Comparison of ENCODE assay signal across 28 mouse cellular contexts in the genomic region with DNA sequence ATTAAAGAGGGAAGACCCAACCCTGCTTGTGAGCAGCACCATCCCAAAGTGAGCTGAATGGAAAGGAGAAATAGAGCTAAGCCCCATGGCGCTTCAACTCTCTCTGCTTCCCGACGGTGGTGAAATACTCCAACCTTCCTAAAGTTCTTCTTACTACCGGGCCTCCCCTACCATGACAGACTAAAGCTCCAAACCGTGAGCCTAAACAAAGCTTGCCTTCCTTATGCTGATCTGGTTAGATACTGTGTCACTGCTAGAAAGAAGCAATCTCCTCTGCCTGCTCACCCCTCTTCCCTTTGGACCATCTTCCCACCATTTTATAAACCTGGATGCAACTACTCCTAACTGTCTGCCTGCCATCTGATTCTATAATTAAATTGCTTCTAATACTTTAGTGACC.
"Had no signal": no experiment of that assay in that cellular context is flagged by ENCODE, and none has a peak within 500 bp of the region (broad histone marks: within the 10 kb centered on the region; RNA-seq: fewer than 3 reads in every experiment).

No protein-coding gene starts in this region.

- H3K27me3 ChIP-seq: embryonic facial prominence, embryonic 12.5 days; embryonic facial prominence, embryonic 13.5 days; embryonic facial prominence, embryonic 15.5 days; forebrain, embryonic 13.5 days; forebrain, embryonic 15.5 days had no signal

- H3K27ac ChIP-seq: embryonic facial prominence, embryonic 10.5 days; embryonic facial prominence, embryonic 12.5 days; embryonic facial prominence, embryonic 13.5 days; embryonic facial prominence, embryonic 15.5 days; forebrain, embryonic 10.5 days; forebrain, embryonic 12.5 days; forebrain, embryonic 13.5 days; forebrain, embryonic 15.5 days; gastrocnemius, adult 2 months; heart, adult 2 months had no signal

- H3K4me1 ChIP-seq: embryonic facial prominence, embryonic 12.5 days; embryonic facial prominence, embryonic 13.5 days; embryonic facial prominence, embryonic 15.5 days had no signal

- H3K36me3 ChIP-seq: embryonic facial prominence, embryonic 10.5 days; embryonic facial prominence, embryonic 12.5 days; embryonic facial prominence, embryonic 13.5 days; embryonic facial prominence, embryonic 15.5 days; forebrain, embryonic 10.5 days; forebrain, embryonic 12.5 days; forebrain, embryonic 15.5 days had no signal

- H3K9me3 ChIP-seq: embryonic facial prominence, embryonic 10.5 days; embryonic facial prominence, embryonic 12.5 days; embryonic facial prominence, embryonic 13.5 days; embryonic facial prominence, embryonic 15.5 days; forebrain, embryonic 10.5 days; forebrain, embryonic 12.5 days; forebrain, embryonic 13.5 days; forebrain, embryonic 15.5 days had no signal

- H3K9ac ChIP-seq: embryonic facial prominence, embryonic 12.5 days; embryonic facial prominence, embryonic 13.5 days; embryonic facial prominence, embryonic 15.5 days; forebrain, embryonic 12.5 days; forebrain, embryonic 13.5 days; forebrain, embryonic 15.5 days; forebrain, postnatal 0 days had no signal

- H3K4me2 ChIP-seq: embryonic facial prominence, embryonic 12.5 days; embryonic facial prominence, embryonic 13.5 days; embryonic facial prominence, embryonic 15.5 days; forebrain, embryonic 12.5 days; forebrain, embryonic 13.5 days; forebrain, embryonic 15.5 days had no signal

- DNase-seq: cerebellum, adult 2 months; cerebellum, adult 8-10 months; cerebellum, adult 9-10 months; cerebellum, adult 9-11 months; cerebellum, postnatal 10 days; cerebellum, postnatal 14 days; cerebellum, postnatal 25 days; cerebellum, postnatal 36 days; embryo, embryonic 11 days; forebrain, postnatal 0 days; gastrocnemius, adult 2 months; gastrocnemius, postnatal 10 days; gastrocnemius, postnatal 14 days; gastrocnemius, postnatal 25 days; gastrocnemius, postnatal 36 days; heart, adult 18-20 months; heart, adult 2 months had no signal

- H3K4me3 ChIP-seq: embryonic facial prominence, embryonic 10.5 days; embryonic facial prominence, embryonic 12.5 days; embryonic facial prominence, embryonic 13.5 days; embryonic facial prominence, embryonic 15.5 days; erythroblast, embryonic 14.5 days; forebrain, embryonic 10.5 days; forebrain, embryonic 12.5 days; forebrain, embryonic 13.5 days; forebrain, embryonic 15.5 days; gastrocnemius, adult 2 months; heart, adult 2 months had no signal

- ATAC-seq: forebrain, embryonic 13.5 days; forebrain, embryonic 14.5 days; forebrain, embryonic 15.5 days; forebrain, embryonic 16.5 days; forebrain, postnatal 0 days had no signal
